Mouse (Mus musculus): ENCODE results near the gene Aig1.

Gene Aig1

GRCm38 (mm10) chr10:13849205-13849604 lies 19.6 kb downstream of the Aig1 start:
- DNase-seq (ENCODE audit: extremely low spot score): peak; percentile 33

- DNase-seq (ENCODE audit: extremely low spot score): no peak
Observed at GRCm38 (mm10) chr10:13844864-13845263, 23.9 kb downstream of the Aig1 start.

- no peak for DNase-seq (ENCODE audit: extremely low spot score)
Observed at GRCm38 (mm10) chr10:13843746-13844145, 25.0 kb downstream of the Aig1 start.

- DNase-seq (ENCODE audit: extremely low spot score): no peak
Observed at GRCm38 (mm10) chr10:13842855-13843254, 25.9 kb downstream of the Aig1 start.

- DNase-seq (ENCODE audit: extremely low spot score): no peak
Observed at GRCm38 (mm10) chr10:13838511-13839126, 30.2 kb downstream of the Aig1 start.

- DNase-seq (ENCODE audit: extremely low spot score): no peak
Observed at GRCm38 (mm10) chr10:13837709-13838456, 30.9 kb downstream of the Aig1 start.

- DNase-seq (ENCODE audit: extremely low spot score): no peak
Observed at GRCm38 (mm10) chr10:13836956-13837355, 31.8 kb downstream of the Aig1 start.

GRCm38 (mm10) chr10:13835737-13836475 lies 32.9 kb downstream of the Aig1 start:
- DNase-seq (ENCODE audit: extremely low spot score): no peak

- no peak for DNase-seq (ENCODE audit: extremely low spot score)
Observed at GRCm38 (mm10) chr10:13834056-13834455, 34.7 kb downstream of the Aig1 start.

- DNase-seq (ENCODE audit: extremely low spot score): no peak
Observed at GRCm38 (mm10) chr10:13833066-13833566, 35.7 kb downstream of the Aig1 start.

- no peak for DNase-seq (ENCODE audit: extremely low spot score)
Observed at GRCm38 (mm10) chr10:13832546-13833033, 36.2 kb downstream of the Aig1 start.

- DNase-seq (ENCODE audit: extremely low spot score): no peak
Observed at GRCm38 (mm10) chr10:13827150-13827549, 41.6 kb downstream of the Aig1 start.

GRCm38 (mm10) chr10:13813591-13813990 lies 55.2 kb downstream of the Aig1 start:
- no peak for DNase-seq (ENCODE audit: extremely low spot score)

GRCm38 (mm10) chr10:13808291-13808690 lies 60.5 kb downstream of the Aig1 start:
- no peak for DNase-seq (ENCODE audit: extremely low spot score)

- DNase-seq (ENCODE audit: extremely low spot score): no peak
Observed at GRCm38 (mm10) chr10:13806806-13807205, 62.0 kb downstream of the Aig1 start.

GRCm38 (mm10) chr10:13801296-13801695 lies 67.5 kb downstream of the Aig1 start:
- no peak for DNase-seq (ENCODE audit: extremely low spot score)

- DNase-seq (ENCODE audit: extremely low spot score): no peak
Observed at GRCm38 (mm10) chr10:13793458-13793857, 75.3 kb downstream of the Aig1 start.

- no peak for DNase-seq (ENCODE audit: extremely low spot score)
Observed at GRCm38 (mm10) chr10:13792788-13793187, 76.0 kb downstream of the Aig1 start.

GRCm38 (mm10) chr10:13789604-13790003 lies 79.2 kb downstream of the Aig1 start:
- no peak for DNase-seq (ENCODE audit: extremely low spot score)

GRCm38 (mm10) chr10:13788057-13788456 lies 80.7 kb downstream of the Aig1 start:
- DNase-seq (ENCODE audit: extremely low spot score): no peak

- DNase-seq (ENCODE audit: extremely low spot score): no peak
Observed at GRCm38 (mm10) chr10:13782774-13783173, 86.0 kb downstream of the Aig1 start.

GRCm38 (mm10) chr10:13782235-13782757 lies 86.5 kb downstream of the Aig1 start:
- DNase-seq (ENCODE audit: extremely low spot score): no peak
